Mouse (Mus musculus): ENCODE measurements at regions not wholly inside any gene's neighbourhood (a gene's known extent, or its start where the extent isn't known, plus 50 kb on each side); places are given as distances from the start of the nearest gene placed in this dataset.
"Not testable (repeated sequence)": the region's sequence is repeated elsewhere in the genome, so short reads cannot be mapped to it uniquely, and the experiment has no call there.

DNA sequence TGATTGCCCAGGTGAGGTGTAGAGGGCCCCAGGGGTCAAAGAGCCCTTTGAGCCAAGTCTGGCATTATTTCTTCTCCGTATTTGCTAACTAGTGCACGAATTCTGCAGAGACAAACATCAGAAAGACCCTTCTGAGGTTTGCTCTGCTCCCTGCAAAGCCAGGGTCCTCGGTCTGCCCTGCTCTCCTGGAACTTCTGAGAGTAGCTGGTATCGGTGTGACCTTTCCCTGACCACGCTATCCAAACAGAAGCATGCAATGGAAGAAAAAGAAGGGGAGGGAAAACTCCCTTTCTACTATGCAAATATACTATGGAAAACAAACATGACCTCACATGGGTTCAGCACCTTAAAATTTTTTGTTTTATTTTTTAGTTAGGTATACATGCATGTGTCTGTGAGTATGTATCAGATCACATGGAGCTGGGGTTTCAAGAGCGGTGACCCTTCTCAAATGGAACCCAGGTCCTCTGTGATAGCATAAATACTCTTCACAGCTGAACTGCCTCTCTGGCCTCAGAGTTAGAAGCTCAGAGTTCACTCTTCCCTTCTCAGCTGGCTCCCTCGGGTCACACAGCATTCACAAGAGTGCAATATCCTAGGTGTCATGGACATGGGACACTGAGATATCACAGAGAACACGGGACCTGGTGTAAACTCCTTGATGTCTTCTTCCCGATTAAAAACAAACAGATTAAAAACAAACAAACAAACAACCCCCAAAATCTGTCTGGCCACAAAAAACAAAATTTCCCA, 144.7 kb downstream of the Bcl2l11 start:
- no peak for DNase-seq

DNA sequence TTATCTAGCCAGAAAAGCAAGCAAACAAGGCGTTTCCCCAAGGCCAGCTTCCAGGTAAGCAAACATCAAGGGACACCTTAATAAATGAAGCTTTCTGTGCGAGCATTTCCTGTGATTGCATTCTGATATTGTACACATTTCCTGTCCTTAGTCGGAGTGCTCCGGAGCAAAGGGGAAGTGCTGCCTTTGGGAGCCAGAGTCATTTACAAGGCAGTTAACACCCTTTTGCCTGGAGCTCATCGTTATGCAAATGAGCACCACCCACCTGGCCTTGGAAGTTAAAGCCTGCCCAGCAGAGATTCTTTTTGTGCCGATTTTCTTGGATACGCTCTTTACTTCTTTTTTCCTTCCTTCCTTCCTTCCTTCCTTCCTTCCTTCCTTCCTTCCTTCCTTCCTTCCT, 147.0 kb downstream of the Bcl2l11 start:
- no peak for DNase-seq

DNA sequence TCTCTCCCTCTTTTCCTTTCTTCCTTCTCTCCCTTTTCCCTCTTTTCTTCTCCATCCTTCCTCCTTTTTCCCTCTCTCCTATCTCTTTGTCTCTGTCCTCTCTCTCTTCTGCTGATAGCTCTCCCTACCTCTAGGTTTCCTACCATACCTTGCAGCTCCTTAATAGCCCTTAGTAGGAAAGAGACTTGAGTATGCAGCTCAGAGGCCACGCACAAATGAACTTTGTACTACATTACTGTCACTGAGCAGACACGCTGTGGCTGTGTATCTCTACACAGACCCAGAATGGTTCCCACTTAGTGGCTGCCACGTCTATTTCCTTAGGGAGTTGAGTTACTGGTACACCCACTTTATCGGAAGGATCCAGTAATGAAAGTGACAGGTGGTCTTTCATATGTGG, 147.5 kb downstream of the Bcl2l11 start:
- no peak for DNase-seq

DNA sequence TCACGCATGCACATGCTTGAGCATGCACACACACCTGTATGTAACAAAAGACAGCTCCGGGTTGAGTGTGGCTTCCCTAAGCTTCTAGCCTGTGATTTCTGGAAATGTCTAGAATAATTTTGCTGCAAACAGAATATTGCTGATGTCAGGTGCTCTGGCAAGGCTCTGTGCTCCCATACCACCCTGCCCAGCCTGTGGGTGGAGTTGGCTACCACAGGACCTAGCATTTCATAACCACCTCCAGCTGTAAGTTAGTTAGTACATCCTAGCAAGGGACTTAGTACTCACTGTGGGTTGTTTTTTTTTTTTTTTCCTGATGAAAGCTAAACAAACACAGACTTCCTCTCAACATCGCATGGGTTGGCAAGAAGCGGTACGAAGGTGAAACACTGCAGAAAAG, 150.5 kb downstream of the Bcl2l11 start:
- DNase-seq = no peak

DNA sequence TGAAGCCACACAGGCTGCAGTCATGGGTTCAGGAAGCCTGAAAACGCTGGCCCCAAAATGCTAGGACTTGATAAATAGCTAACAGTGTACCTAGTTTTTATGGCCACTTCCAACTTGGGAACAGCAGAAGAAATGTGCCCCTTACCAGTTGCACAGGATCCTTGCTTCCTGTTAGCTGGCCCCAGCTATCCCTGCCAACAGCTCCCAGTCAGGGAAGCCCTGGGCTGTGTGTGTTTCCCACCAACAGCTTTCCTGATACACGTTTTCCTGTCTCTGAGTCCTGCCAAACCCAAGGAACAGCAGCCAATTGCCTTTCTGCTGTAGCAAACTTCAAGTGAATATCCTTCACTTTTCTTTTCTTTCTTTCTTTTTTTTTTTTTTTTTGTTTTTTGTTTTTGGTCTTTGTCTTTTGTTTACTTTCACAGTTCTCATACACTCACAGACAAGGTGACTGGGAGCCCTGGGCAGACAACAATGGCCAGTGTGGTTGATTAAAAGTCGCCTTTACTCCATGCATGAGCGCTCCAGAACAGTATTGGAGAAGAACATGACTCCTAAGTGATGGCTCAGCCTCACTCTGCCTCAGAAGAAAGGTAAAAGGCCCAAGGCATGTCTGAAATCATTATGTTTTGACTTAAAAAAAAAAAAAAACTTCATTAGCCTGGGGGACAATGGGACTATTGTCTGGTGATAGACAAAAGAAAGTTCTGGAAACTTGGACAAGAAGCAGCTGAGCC, 151.7 kb downstream of the Bcl2l11 start:
- no peak for DNase-seq

DNA sequence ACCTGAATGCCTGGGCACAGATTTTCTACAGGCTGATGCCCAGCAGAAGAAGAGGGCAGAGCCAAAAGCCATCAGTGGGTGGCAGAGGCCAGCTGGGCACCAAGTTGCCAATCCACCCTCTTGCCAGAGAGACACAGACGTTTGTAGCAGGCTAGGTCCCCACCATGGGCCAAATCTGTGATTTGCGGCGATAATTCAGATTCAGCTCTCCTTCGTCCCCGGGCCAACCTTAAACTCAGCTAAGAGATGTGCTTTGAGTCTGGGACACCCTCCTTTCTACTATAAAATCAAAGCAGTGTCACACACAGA, 152.2 kb downstream of the Bcl2l11 start:
- peak; percentile 62 to 77 for DNase-seq

DNA sequence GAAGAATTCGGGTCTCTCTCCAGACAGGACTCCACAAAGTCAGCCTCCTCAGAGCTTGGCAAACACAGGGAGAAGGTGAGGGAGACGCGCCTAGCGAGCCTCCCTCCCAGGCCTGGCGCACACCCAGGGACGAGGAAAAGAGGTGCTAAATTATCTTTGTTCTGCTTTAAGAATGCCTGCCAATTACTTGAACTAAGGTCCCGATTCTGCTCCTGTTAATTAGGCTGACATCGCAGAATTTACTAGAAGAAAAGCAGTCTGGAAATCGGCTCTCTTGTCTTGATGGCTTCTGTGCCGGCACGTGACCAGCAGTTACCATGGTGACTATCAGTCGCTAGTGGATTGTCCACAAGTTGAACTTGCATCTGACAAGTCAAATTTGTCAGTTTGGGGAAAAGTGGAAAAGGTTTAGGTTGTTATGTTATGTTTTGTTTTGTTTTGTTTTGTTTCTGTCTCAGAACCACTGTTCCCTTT, 152.8 kb downstream of the Bcl2l11 start:
- DNase-seq = peak; percentile 31 to 41

DNA sequence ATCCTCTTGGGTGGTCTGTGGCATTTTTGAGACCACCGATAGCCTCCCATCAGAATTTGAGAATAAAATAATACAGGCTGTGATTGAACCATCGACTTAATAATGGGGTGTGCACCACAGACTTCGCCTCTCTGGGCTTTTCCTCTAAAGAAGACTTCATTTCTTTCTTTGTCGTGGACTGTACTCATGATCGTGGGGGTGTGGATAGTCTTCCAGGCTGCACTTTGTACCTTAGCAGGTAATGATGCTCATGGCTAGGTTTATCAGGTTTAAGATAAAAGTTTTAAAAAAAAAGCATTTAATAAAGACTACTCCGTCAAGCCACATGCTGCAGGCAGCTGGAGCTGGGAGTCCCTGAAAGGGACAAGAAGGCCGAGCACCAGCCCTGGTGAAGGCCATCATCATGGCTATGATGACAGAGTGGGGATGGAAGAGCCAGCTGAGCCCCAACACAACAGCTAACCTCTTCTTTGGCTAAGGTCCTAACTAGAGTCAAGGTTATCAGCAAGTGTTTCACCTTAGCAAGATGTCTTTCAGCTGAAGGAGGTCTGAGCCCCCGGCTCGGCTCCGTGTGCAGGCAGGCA, 153.4 kb downstream of the Bcl2l11 start:
- no peak for DNase-seq

DNA sequence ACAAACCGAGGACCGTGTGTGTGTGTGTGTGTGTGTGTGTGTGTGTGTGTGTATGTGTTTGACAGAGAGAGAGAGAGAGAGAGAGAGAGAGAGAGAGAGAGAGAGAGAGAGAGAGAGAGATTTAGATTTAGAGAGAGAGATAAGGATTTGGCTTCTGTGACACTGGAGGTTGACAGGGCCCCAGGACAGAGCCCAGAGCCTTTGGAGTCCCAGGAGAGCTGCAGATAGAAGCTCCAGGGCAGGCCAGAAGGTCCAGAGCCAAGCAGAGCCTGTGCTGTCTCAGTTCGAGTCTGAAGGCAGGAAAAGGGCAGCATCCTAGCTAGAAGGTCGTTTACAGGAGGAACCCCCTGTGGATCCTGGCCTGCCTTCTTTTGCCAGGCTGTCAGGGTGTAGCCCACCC, 156.8 kb downstream of the Bcl2l11 start:
- no peak for DNase-seq

DNA sequence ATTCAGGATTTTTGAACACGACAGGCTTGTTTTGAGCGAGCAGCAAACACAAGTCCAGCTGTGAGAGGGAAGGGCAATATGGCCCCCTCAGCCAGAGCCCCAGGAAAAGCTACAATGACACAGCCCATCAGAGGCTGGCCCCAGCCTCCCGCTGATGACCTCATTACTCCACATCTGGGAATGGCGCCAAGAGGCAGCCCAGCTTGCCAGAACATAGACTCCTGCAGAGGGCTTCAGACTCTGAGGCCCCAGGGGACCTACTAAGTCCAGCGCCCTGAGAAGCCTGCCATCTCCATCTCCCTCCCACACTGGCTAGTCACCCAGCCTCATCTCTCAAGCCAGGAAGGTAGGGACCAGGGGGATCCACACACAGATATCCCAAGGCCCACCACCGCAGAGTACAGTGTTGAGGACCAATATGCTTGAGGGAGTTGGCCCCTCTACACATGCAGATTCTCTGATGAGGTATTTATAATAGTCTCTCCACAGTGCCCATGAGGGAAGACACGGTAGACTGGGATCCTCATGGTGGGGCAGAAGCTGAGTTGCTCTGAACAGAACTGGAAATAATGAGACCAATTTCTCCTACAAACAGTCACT, 159.1 kb downstream of the Bcl2l11 start:
- peak; percentile 30 to 46 for DNase-seq

DNA sequence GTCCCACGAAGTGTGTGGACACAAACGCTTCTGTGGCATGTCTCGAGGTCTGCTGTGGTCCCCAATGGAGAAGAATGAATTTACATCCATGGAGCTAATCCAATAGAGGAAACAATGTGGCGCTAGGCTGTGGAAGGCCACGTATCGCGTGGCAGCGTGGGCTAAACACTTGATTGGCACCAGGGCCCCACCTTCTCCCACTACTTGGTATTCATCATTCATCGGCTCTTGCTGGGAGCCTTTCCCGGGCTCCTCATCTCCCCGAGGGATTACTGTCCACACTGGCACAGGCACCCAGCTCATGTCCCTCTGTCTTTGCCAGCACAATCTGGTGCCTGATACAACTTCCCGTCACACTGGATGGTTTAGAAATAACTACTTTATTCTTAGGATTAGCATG, 159.6 kb downstream of the Bcl2l11 start:
- DNase-seq = no peak

DNA sequence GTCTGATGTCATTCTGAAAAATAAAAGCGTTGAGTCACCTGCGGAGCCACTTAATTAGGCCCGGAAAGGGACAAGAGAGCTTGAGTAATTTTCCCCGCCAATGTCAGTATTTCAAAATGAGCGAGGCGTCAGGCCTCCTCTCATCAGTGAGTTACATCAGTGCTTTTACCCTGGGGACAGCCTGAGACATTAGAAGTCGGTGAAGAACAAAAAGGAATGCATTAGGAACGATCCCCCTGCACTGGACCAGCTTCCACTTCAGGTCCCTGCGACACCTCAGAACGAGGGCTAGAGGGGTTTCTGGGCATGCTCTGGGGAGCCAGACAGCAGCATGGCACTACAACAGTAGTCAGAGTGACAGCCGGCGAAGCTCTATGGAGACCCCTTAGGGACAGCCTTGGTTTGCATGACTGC, 162.3 kb downstream of the Bcl2l11 start:
- DNase-seq = no peak

DNA sequence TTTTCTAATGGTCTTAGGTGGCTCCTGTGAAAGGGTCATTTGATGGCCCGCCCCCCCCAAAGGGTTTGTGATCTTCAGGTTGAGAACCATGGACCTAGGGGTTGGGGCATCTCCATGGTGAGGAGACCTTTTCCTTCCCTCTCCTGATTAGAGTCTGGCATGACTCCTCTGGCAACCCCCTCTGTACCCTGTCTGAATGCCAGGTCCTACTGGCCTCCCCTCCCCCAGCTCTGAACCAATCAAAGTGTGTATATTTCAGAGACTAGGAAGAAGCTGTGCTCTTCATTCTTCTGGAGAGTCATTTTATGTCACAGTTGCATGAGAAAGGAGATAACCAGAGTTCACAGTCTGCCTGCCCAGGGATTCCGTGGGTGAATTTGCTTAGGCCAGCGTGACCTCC, 164.8 kb downstream of the Bcl2l11 start:
- no peak for DNase-seq

DNA sequence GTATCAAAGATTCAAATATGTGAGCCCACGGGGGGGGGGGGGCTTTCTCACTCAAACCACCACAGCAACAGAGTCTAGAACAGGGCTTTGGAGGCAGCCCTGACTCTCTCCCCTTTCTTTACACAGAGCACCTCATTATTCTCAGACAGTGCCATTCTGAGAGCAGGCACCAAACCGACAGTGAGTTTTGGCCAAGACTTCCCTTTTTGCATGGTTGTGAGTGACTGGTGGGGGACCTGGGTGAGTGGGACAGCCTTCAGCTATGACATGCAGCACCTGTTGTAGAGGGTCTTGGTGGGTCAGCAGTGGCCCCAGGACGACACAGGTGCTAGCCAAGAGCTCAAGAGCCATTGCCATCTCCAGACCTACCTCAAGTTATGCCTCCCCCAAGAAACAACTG, 168.8 kb downstream of the Bcl2l11 start:
- DNase-seq = no peak

DNA sequence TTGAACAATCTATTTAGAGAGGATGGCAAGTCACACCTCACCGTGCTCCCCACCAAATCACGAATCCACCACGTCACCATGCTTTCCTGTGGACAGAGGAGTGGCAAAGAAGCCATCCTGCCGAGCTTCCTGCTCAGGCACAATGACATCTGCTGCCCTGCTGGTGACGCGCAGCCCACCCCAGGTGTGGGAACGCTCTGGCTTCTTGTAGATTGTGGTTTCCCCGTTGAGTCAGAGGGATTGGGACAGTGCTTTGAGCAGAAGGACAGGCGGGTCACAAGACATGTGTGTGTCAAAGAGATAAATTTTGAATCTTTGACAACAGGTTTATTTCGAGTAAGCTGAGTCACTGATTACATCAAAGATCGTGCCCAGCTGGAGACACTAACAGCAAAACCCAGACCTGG, 169.2 kb downstream of the Bcl2l11 start:
- no peak for DNase-seq

DNA sequence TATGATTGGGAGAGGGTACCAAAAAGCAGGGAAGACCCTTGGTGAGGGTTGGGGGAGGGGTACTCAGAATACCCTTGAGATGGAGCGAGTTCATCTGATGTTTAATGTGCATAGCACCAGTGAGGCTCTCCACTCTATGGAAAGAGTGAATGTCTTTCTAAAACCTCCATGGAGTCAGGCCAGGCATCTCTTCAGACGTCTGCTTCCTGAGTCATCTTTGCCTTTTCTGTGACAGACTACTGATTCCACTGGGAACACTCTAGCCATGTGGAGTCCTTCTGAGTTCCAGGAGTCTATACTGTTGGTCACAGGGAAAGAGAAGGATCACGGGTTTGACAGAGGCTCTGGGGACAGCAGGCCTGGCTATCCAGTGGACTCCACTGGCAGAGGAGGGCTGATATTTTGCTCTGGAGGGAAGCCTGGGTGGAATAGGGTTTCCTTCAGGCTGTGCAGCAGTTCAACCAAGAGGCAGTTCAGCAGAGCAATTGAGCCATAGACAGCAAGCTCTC, 169.9 kb downstream of the Bcl2l11 start:
- DNase-seq = no peak

DNA sequence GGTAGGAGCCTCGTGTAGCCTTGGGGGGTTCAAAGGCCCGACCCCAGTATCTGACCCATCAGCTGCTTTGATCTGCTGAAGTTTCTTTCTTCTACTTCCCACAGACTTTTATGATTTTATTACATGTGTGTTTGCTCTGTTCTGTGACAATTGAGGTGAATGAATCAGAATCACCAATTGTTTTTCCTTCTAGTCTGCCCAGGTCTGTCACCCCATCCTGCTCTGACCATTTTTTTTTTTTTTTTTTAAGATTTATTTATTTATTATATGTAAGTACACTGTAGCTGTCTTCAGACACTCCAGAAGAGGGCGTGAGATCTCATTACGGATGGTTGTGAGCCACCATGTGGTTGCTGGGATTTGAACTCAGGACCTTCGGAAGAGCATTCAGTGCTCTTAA, 170.6 kb downstream of the Bcl2l11 start:
- not testable (repeated sequence) for DNase-seq

DNA sequence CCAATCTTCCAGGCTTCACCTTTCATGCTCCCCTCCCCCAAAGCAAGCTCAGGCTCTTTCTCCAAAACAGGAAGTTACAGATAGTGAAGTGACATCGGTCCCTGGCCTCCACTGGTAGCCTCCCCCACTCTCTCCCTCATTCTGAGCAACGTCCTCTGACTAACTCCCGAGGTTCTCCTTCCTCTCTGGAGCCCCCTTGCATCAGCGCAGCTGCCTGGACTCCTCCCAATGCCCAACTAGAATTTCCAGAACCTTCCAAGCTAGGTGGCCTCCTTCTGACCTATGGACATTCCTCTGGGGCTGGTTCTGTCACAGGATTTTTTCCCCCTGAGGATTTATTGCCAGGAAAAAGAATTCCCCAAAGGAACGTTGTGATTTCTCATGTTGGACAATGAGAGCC, 171.1 kb downstream of the Bcl2l11 start:
- no peak for DNase-seq

DNA sequence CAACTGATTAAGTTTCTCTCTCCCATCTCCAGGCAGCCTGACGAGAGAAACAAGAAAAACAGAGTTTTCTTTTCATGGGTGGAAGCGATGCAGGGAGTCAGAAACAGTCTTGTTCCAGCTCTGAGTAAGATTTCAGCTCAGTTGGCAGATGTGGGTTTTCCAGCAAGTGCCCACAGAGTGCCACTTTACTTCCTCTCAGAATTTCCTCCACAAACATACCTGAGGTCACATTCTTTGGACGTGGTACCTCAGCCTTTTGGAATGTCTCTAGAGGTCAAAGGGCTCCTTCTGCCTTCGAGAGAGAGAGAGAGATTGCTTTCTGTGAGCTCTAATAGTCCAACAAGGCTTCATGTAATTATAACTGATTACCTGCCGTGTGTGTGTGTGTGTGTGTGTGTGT, 172.0 kb downstream of the Bcl2l11 start:
- DNase-seq = no peak

DNA sequence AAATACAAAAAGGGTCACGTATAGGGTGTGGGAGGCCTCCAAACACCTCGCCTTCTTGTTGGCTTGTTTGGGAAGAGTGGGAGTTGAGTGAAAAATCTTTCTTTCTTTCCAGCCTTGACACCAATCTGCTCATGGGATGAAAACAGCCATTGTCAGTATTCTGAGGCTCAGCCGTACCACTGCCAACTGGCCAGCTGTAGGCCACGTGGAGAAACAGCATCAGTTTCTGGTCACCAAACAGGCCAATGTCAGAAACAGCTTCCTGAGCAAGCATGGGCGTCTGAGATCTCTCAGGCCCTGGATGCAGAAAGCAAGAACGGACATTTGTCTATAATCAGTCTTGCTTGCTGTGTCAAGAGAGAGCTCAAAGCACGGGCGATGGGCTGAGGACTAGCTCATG, 173.2 kb downstream of the Bcl2l11 start:
- DNase-seq = no peak

DNA sequence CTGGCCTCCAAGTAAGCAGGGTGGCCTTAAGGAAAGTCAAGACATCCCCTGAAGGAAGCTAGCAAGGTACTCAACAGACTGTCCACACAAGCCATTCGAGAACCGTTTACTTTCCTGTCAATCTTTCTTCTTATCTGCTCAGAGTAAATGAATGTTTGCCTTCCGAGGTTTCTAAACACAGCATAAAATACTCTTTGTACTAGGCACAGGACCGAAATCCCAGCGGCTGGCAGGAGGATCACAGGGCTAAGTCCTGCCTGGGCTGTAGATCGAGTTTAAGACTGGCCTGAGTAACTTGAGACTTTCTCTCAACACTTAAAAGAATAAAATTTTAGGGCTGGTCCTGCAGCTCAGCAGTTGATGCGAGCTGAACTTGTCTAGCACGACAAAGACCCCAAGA, 175.9 kb downstream of the Bcl2l11 start:
- DNase-seq = no peak

DNA sequence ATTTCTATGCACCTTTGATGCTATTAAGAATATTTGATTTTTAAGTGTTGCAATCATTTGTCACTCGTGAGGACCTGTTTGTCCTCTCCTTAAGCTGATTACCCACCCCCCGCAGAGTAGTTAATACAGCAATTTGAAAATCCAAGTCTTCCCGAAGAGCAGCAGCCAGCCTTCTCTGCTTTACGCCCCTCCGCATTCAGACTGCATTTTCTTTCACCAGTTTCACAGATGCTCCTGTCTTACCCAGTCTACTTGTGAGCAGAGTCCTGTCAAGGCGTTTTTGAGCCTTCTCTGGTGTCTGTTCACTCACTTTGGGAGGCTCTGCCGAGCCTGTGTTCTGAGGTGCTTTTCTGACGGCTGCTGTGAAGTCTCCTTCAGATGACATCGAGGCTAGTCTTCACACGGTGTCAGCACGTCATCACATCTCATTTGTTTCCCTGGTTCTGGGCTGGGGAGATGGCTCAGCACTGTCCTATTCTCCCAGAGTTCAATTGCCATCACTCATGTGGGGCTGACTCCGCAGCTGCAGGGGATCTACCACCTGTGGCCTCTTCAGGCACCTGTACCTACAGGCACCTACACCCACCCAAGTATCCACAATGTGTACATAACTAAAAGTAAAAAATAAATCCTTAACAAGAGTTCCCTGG, 178.3 kb downstream of the Bcl2l11 start:
- no peak for DNase-seq

DNA sequence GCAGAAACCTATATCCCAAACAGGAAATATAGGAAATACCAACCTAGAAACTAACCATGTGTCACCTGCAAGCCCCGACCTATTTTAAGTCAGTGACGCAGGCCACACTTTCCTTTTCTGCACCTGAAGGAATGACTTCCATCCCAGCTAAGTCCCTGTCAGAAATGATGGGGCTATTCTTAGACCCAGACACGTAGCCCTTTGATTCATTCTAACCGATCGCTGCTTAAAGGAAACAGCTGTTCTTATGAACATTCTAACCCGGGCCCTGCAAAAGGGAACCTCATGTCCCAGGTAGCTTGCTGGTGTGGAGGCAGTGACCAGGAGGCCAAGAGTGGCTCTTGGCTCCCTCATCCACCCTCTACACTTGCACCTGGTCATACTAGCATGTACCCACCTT, 180.9 kb downstream of the Bcl2l11 start:
- DNase-seq = no peak

Data from cerebellum, adult 18-20 months (tissue).